Mouse (Mus musculus) heart, adult 2 months (tissue): ENCODE data around the gene Rsph4a.

Experiments used
- CTCF ChIP-seq: fragments of 200-600 bp; IDR thresholded peaks from 2 replicates; pipeline ENCODE4 v1.8.1; 2022; ENCODE audit warnings: antibody characterized with exemption, mild to moderate bottlenecking, moderate library complexity
- EP300 ChIP-seq: fragments of 200-500 bp; IDR thresholded peaks from 2 replicates; pipeline ENCODE4 v1.6.1; 2011; ENCODE audit warnings: low read depth, low read length, control low read depth; ENCODE audit not compliant: insufficient read depth
- POLR2A ChIP-seq: fragments of 200-500 bp; IDR thresholded peaks from 2 replicates; pipeline ENCODE4 v1.6.1; 2011; ENCODE audit warnings: mild to moderate bottlenecking, low read depth, low read length, control low read depth; ENCODE audit not compliant: insufficient read depth

GRCm38 (mm10) chr10:33940702-33941101 lies 35.8 kb downstream of the Rsph4a start:
- TF ChIP-seq CTCF (no peak), POLR2A (no peak), EP300 (no peak)
